Comparison of ENCODE assay signal across 8 mouse cellular contexts in the genomic region with DNA sequence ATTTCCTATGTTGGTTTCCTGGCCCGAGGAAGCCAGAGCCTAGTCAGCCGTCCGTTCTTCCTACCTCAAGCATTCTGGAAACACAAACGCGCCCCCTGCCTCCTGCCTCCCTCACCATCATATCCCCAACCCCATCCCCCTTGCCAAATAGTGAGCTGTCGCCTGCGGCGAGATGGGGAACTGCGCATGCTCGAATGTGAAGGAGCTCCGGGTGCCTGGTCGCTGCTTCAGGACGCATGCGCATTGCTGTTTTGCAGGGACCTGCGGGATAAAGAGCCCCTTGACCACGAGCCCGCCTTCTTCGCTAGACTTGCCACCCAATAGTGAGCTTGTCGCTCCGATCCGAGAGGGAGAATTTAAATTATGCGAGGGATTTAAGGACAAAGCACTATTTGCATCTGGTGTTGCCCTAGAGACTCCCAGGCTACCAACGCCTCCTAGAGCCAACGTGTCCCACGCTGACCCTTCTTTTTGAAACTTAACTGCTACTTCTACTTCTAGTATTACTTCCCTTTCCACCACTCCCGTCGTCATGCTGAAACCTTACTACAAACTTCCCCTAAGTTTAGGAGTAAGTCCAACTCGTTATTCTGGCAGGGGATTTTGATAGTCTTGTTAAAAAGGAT. TPM values are rescaled to one million over a fixed set of nuclear protein-coding genes. Genes with fewer than 3 reads are reported as not detected.
DNase-seq lines count a peak whose midpoint lies in the region; ATAC-seq and TF ChIP-seq lines count a peak whose summit lies in the region.

No protein-coding gene starts in this region.

- peak overlapping the region; percentile 82 for H3K4me2 ChIP-seq in lung, embryonic 14.5 days

- H3K4me1 ChIP-seq in lung, embryonic 14.5 days (ENCODE audit: insufficient read depth) = peaks cover 10% of the 10 kb centered on the region

- DNase-seq in MN1 (ENCODE audit: low spot score) = peak; percentile 94
- peak; percentile 95 for DNase-seq in cerebellum, adult 8-10 months
- DNase-seq in forelimb bud, embryonic 11.5 days (ENCODE audit: low read depth, low spot score) = peak; percentile 100
- DNase-seq in layer of hippocampus, adult 8-10 months (ENCODE audit: low spot score in 2 of 2) = peak; percentile 94 to 95
- DNase-seq in lung, embryonic 14.5 days = peak; percentile 99
- peak; percentile 94 for DNase-seq in testis, postnatal 14 days (ENCODE audit: low spot score)

- peak; percentile 78 to 80 for ATAC-seq in hematopoietic stem cell, adult 5-6 weeks (replicated peaks in 1 of 2; ENCODE audit: insufficient read depth in 1 of 2, low FRiP score in 2 of 2, low TSS enrichment in 1 of 2, low read depth in 1 of 2, poor library complexity in 2 of 2, severe bottlenecking in 2 of 2)
- ATAC-seq in lung, embryonic 14.5 days (ENCODE audit: insufficient read depth) = peak; percentile 90
- peak; percentile 62 for ATAC-seq in neutrophil, adult 5-6 weeks (ENCODE audit: extremely low read depth, insufficient number of reproducible peaks, low FRiP score, poor library complexity, severe bottlenecking)

- H3K9ac ChIP-seq in lung, embryonic 14.5 days = peak overlapping the region; percentile 55

- TF ChIP-seq CTCF in lung, embryonic 14.5 days (IDR thresholded peaks at IDR 0.05; ENCODE audit: low read depth) = peak; percentile 80

- H3K9me3 ChIP-seq in lung, embryonic 14.5 days (ENCODE audit: low read depth, low read length) = no peaks in the 10 kb centered on the region

- no peaks in the 10 kb centered on the region for H3K27me3 ChIP-seq in lung, embryonic 14.5 days (ENCODE audit: insufficient read depth, low read length)

- under 1% methylated on average over 28 of the region's 28 CpGs for WGBS in lung, embryonic 14.5 days

- H3K4me3 ChIP-seq in lung, embryonic 14.5 days (ENCODE audit: low read depth, low read length) = peak overlapping the region; percentile 63

- 0 out of 2 replicates have a peak, but pooled peaks cover 6% of the 10 kb centered on the region for H3K36me3 ChIP-seq in lung, embryonic 14.5 days (ENCODE audit: insufficient read depth)

- peak overlapping the region; percentile 94 for H3K27ac ChIP-seq in lung, embryonic 14.5 days (ENCODE audit: low read depth)

RNA-seq across cellular contexts. Expression of a gene that starts 0.8 kb away (rescaled TPM):
- 60.5 and 62.5 TPM in 2 replicates for total RNA-seq in hematopoietic stem cell, adult 5-6 weeks (2017)
- total RNA-seq in layer of hippocampus, adult 8-10 months (2022) = 100 to 1,000 TPM; 157 to 180 (median 166) TPM
- 112 and 114 TPM in 2 replicates for polyA plus RNA-seq in lung, embryonic 14.5 days (2014; fragmentation: Nextera tagmentation; extraction: Ambion mirVana)
- total RNA-seq in neutrophil, adult 5-6 weeks (2017) = 89.4 and 104 TPM in 2 replicates

RNA-seq across cellular contexts. Expression of a gene that starts 30.2 kb away (rescaled TPM):
- total RNA-seq in hematopoietic stem cell, adult 5-6 weeks (2017) = 35.8 and 44.6 TPM in 2 replicates
- total RNA-seq in layer of hippocampus, adult 8-10 months (2022) = 10 to 100 TPM; 59.4 to 78.3 (median 73.1) TPM
- polyA plus RNA-seq in lung, embryonic 14.5 days (2014; fragmentation: Nextera tagmentation; extraction: Ambion mirVana) = 104 and 112 TPM in 2 replicates
- 29.1 and 35.5 TPM in 2 replicates for total RNA-seq in neutrophil, adult 5-6 weeks (2017)

Comparison
In these comparisons a context has a peak if more than half of its experiments do, and no peak if none do; other contexts are left out.
1. Peak in every context shown above with its lines: DNase-seq, ATAC-seq, H3K4me3 ChIP-seq and H3K27ac ChIP-seq.